Mouse (Mus musculus) layer of hippocampus, adult 9-10 months (tissue): Measurements from ENCODE around the gene Eed.
"Not testable (repeated sequence)": the region's sequence is repeated elsewhere in the genome, so short reads cannot be mapped to it uniquely, and the experiment has no call there.

ENCODE experiments used
- DNase-seq: peaks from one replicate; pipeline ENCODE4 v3.0.0; 2022; ENCODE audit warnings: low spot score

Gene Eed

GRCm38 (mm10) chr7:89980485-89981422 is at the start of gene Eed:
Gene Eed, minus strand, starts transcription at chr7:89980983.
- DNase-seq = peak; percentile 87

GRCm38 (mm10) chr7:90029548-90030485 is 49.0 kb upstream of the Eed start:
- no peak for DNase-seq

- peak; percentile 68 for DNase-seq
These were observed 48.2 kb upstream of the Eed start for GRCm38 (mm10) chr7:90028888-90029547.

DNA sequence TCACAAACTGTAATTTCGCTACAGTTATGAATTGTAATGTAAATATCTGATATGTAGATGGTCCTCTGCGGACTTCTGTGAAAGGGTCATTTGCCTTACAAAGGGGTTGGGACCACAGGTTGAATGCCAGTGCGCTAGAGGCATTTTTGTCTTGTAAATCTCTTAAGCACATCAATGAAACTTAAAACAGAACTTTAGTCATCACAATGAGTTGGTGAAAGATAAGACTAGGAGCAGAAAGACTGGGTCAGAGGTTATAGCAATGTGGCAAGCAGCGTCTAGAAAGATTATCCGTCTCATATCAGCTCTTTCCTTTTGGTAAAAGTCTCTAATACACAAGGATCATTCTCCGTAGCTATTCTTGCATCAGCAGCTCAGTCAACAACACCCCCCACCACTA is 44.2 kb upstream of the Eed start:
- DNase-seq = no peak

DNA sequence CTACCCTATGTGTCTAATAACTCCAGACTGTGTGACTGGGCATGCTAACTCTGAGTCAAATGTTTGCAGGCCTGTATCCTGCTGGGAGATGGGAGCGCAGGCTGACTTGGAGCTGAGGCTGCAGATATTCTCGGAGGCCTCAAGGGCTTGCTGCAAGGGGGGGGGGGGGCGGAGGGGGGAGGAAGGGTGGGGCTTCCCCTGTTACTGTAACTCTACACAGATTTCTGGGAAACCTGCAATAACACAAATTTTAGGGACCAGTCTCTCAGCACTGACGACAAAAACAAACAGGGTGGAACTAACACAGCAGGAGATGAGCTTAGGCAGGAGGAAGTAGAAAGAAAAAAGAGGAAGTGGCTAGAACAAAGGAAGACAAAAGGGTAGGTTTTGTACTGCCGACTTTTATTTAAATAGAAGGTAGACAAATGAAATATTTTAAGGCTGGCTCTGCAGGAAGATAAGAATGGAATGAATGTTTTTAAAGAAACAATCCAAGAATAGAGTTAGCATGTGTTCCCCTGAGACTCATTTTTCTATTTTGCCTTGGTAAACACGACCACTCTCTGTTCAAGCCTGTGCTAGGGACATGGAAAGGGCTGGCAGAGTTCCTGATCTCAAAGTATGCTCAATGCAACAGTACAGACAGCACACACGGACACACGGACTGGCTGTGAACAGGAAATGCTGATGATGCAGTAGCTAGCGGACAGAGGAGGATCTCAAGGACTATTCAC is 42.4 kb upstream of the Eed start:
- no peak for DNase-seq

- DNase-seq = no peak
These were observed 39.5 kb upstream of the Eed start for GRCm38 (mm10) chr7:90020331-90020730.

DNA sequence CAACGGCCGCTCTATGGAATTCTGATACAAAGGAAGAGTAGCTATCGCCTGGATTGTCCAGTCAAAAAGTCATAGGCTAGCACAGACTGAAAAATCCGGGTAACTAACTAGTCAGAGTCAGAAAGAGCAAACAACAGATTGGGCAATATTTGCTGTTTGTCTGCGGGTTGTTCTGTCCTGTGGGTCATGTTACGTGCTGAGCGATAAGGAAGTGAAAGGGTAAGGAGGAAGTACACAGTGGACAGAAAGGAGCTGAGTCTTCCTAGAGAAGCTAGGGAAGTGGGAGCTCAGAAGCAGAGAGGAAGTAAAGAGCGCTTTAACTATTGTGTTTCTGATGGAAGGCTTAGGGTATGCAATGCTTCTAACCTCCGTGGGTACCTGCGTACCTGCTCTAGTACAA is 38.8 kb upstream of the Eed start:
- no peak for DNase-seq

DNA sequence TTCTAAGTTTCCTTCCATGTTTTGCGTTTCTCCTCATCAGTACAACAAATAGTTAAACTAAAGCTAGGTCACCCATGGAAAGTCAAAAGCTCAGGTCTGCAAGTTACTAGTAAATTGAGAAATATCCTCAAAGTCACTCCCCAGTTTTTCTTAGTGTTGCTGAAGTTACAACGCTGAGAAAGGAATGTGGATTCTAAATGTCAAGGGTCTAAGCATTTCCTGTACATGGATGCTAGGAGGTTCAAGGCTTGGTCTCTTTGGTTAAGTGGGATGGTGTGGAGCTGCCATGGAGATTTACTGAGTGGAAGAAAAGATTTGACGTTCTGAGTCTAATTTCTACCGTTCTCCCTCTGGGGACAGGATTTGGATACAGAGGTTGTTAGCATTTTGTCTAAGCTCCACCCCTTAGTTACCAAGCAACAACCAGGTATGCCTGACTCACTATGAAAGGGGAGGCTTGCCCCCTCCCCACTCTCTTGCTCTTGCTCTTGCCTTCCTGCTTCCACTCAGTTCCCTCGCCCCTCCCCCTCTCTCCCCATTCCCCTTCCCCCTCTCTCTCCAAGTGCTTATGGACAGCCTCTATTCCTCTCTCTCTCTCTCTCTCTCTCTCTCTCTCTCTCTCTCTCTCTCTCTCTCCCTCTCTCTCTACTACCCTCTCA is 36.3 kb upstream of the Eed start:
- no peak for DNase-seq

- peak; percentile 50 for DNase-seq
These were observed 35.7 kb upstream of the Eed start for GRCm38 (mm10) chr7:90016459-90016858.

GRCm38 (mm10) chr7:90006667-90007653 is 26.2 kb upstream of the Eed start:
- no peak for DNase-seq

GRCm38 (mm10) chr7:90004781-90005180 is 24.0 kb upstream of the Eed start:
- no peak for DNase-seq

GRCm38 (mm10) chr7:90002375-90002774 is 21.6 kb upstream of the Eed start:
- no peak for DNase-seq

GRCm38 (mm10) chr7:89999491-89999890 is 18.7 kb upstream of the Eed start:
- DNase-seq = no peak

DNA sequence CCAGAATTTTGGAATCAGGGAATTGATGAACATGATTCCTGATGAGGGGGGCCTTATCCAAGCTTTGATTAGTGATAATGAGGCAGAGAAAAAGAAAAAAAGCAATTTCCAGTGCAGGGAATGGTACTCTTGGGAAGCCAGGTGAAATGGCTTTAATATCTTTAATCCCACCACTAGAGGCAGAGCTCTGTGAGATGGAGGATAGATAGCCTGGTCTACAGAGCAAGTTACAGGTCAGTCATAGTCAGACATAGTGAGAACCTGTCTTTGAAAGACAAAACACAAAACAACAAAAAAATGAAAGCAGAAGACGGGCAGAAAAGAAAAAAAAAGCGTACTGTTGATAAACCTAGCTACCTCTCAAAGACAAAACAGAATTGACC is 17.8 kb upstream of the Eed start:
- DNase-seq = no peak

- DNase-seq = peak; percentile 43
These were observed 17.3 kb upstream of the Eed start for GRCm38 (mm10) chr7:89998006-89998623.

DNA sequence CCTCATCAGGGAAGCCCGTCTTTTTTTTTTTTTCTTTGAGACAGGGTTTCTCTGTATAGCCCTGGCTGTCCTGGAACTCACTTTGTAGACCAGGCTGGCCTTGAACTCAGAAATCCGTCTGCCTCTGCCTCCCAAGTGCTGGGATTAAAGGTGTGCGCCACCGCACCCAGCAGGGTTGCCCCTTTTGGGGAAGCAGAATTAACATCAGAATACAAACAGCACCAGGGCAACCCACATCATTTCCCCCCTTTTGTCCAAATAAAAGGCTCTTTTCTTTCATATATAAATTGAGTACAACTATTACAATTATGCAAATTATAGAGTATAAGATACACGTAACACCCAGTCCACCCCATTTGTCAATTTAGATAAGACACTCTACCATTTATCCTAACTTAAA is 16.7 kb upstream of the Eed start:
- DNase-seq = not testable (repeated sequence)

GRCm38 (mm10) chr7:89993091-89993490 is 12.3 kb upstream of the Eed start:
- DNase-seq = no peak

- no peak for DNase-seq
These were observed 3.6 kb upstream of the Eed start for GRCm38 (mm10) chr7:89984421-89984820.

DNA sequence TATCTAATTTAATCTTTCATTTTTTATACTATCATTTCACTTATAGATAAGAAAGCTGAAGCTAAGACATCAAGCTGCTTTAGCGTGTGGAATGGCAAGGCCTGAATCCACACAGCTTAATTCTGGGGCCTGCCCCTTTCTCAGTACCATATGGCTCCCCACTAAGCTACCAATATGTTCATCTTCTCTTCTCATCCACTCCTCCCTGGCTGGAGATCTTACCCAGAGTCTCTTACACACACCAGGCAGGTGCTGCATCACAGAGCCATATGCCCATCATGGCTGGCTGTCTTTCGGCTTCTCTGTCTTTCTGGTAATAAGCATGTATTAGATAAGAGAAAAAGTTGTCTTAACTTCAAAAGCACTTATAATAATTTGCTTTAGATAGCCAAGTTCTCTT is 2.7 kb upstream of the Eed start:
- no peak for DNase-seq
